Mouse (Mus musculus): ENCODE results near the gene Fbxl17. TPM values are rescaled to one million over a fixed set of nuclear protein-coding genes. Genes with fewer than 3 reads are reported as not detected.

The Fbxl17 gene
- polyA plus RNA-seq, 1 experiment from 2014 or later = 10.7 TPM

GRCm38 (mm10) chr17:63402741-63403681 lies 96.8 kb downstream of the Fbxl17 start:
- H3K9me3 ChIP-seq (ENCODE audit: control insufficient read depth, low read length) = no peaks in the 10 kb centered on the region
- H3K4me3 ChIP-seq (ENCODE audit: low read depth, low read length) = no peak overlapping the region
- H3K27ac ChIP-seq (replicated peaks; ENCODE audit: low read depth, low read length) = no peak overlapping the region
- H3K4me1 ChIP-seq (ENCODE audit: control insufficient read depth, insufficient read depth, low read length) = peaks cover 27% of the 10 kb centered on the region
- WGBS = 65% methylated on average over 13 of the region's 13 CpGs
- ATAC-seq (ENCODE audit: low read depth) (no peak), DNase-seq (ENCODE audit: low spot score) (peak; percentile 18)
- H3K27me3 ChIP-seq (replicated peaks; ENCODE audit: control insufficient read depth, insufficient read depth, low read length) = no peaks in the 10 kb centered on the region
- H3K9ac ChIP-seq (ENCODE audit: low read depth, low read length) = no peak overlapping the region
- H3K36me3 ChIP-seq (ENCODE audit: control insufficient read depth, insufficient read depth, low read length) = no peaks in the 10 kb centered on the region
- H3K4me2 ChIP-seq (ENCODE audit: low read depth, low read length) = no peak overlapping the region

GRCm38 (mm10) chr17:63402170-63402569 lies 97.6 kb downstream of the Fbxl17 start:
- Histone ChIP-seq H3K4me3 (ENCODE audit: low read depth, low read length) (no peak overlapping the region), H3K27me3 (replicated peaks; ENCODE audit: control insufficient read depth, insufficient read depth, low read length) (no peaks in the 10 kb centered on the region), H3K4me2 (ENCODE audit: low read depth, low read length) (no peak overlapping the region), H3K27ac (replicated peaks; ENCODE audit: low read depth, low read length) (no peak overlapping the region), H3K9me3 (ENCODE audit: control insufficient read depth, low read length) (no peaks in the 10 kb centered on the region), H3K4me1 (ENCODE audit: control insufficient read depth, insufficient read depth, low read length) (peaks cover 27% of the 10 kb centered on the region), H3K9ac (ENCODE audit: low read depth, low read length) (no peak overlapping the region), H3K36me3 (ENCODE audit: control insufficient read depth, insufficient read depth, low read length) (no peaks in the 10 kb centered on the region)
- no peak for DNase-seq (ENCODE audit: low spot score)
- 57% methylated on average over 3 of the region's 3 CpGs for WGBS
- no peak for ATAC-seq (ENCODE audit: low read depth)

- no peak for ATAC-seq (ENCODE audit: low read depth)
- no peak for DNase-seq (ENCODE audit: low spot score)
- WGBS = 82% methylated on average over 5 of the region's 5 CpGs
- H3K27me3 ChIP-seq (replicated peaks; ENCODE audit: control insufficient read depth, insufficient read depth, low read length) = no peaks in the 10 kb centered on the region
- no peak overlapping the region for H3K27ac ChIP-seq (replicated peaks; ENCODE audit: low read depth, low read length)
- no peak overlapping the region for H3K9ac ChIP-seq (ENCODE audit: low read depth, low read length)
- H3K36me3 ChIP-seq (ENCODE audit: control insufficient read depth, insufficient read depth, low read length) = no peaks in the 10 kb centered on the region
- peaks cover 25% of the 10 kb centered on the region for H3K4me1 ChIP-seq (ENCODE audit: control insufficient read depth, insufficient read depth, low read length)
- no peak overlapping the region for H3K4me3 ChIP-seq (ENCODE audit: low read depth, low read length)
- no peak overlapping the region for H3K4me2 ChIP-seq (ENCODE audit: low read depth, low read length)
- H3K9me3 ChIP-seq (ENCODE audit: control insufficient read depth, low read length) = no peaks in the 10 kb centered on the region
These were observed 99.2 kb downstream of the Fbxl17 start for GRCm38 (mm10) chr17:63400640-63401039.

- H3K36me3 ChIP-seq (ENCODE audit: control insufficient read depth, insufficient read depth, low read length) = no peaks in the 10 kb centered on the region
- no peak overlapping the region for H3K4me2 ChIP-seq (ENCODE audit: low read depth, low read length)
- no peak for ATAC-seq (ENCODE audit: low read depth)
- H3K4me1 ChIP-seq (ENCODE audit: control insufficient read depth, insufficient read depth, low read length) = peaks cover 19% of the 10 kb centered on the region
- no peaks in the 10 kb centered on the region for H3K9me3 ChIP-seq (ENCODE audit: control insufficient read depth, low read length)
- DNase-seq (ENCODE audit: low spot score) = no peak
- H3K9ac ChIP-seq (ENCODE audit: low read depth, low read length) = no peak overlapping the region
- no peaks in the 10 kb centered on the region for H3K27me3 ChIP-seq (replicated peaks; ENCODE audit: control insufficient read depth, insufficient read depth, low read length)
- WGBS = 90% methylated on average over 8 of the region's 8 CpGs
- no peak overlapping the region for H3K27ac ChIP-seq (replicated peaks; ENCODE audit: low read depth, low read length)
- H3K4me3 ChIP-seq (ENCODE audit: low read depth, low read length) = no peak overlapping the region
These were observed 100.0 kb downstream of the Fbxl17 start for GRCm38 (mm10) chr17:63399816-63400215.

GRCm38 (mm10) chr17:63391506-63391905 lies 108.3 kb downstream of the Fbxl17 start:
- H3K36me3 ChIP-seq (ENCODE audit: control insufficient read depth, insufficient read depth, low read length) = no peaks in the 10 kb centered on the region
- no peaks in the 10 kb centered on the region for H3K27me3 ChIP-seq (replicated peaks; ENCODE audit: control insufficient read depth, insufficient read depth, low read length)
- H3K9ac ChIP-seq (ENCODE audit: low read depth, low read length) = no peak overlapping the region
- no peak for ATAC-seq (ENCODE audit: low read depth)
- H3K4me3 ChIP-seq (ENCODE audit: low read depth, low read length) = no peak overlapping the region
- no peak overlapping the region for H3K27ac ChIP-seq (replicated peaks; ENCODE audit: low read depth, low read length)
- 73% methylated on average over 4 of the region's 4 CpGs for WGBS
- DNase-seq (ENCODE audit: low spot score) = no peak
- no peak overlapping the region for H3K4me2 ChIP-seq (ENCODE audit: low read depth, low read length)
- no peaks in the 10 kb centered on the region for H3K4me1 ChIP-seq (ENCODE audit: control insufficient read depth, insufficient read depth, low read length)
- H3K9me3 ChIP-seq (ENCODE audit: control insufficient read depth, low read length) = no peaks in the 10 kb centered on the region

- Histone ChIP-seq H3K27me3 (replicated peaks; ENCODE audit: control insufficient read depth, insufficient read depth, low read length) (no peaks in the 10 kb centered on the region), H3K9me3 (ENCODE audit: control insufficient read depth, low read length) (no peaks in the 10 kb centered on the region), H3K4me1 (ENCODE audit: control insufficient read depth, insufficient read depth, low read length) (no peaks in the 10 kb centered on the region), H3K9ac (ENCODE audit: low read depth, low read length) (no peak overlapping the region), H3K4me3 (ENCODE audit: low read depth, low read length) (no peak overlapping the region), H3K4me2 (ENCODE audit: low read depth, low read length) (no peak overlapping the region), H3K27ac (replicated peaks; ENCODE audit: low read depth, low read length) (no peak overlapping the region), H3K36me3 (ENCODE audit: control insufficient read depth, insufficient read depth, low read length) (no peaks in the 10 kb centered on the region)
- 84% methylated on average over 4 of the region's 4 CpGs for WGBS
- ATAC-seq (ENCODE audit: low read depth) (no peak), DNase-seq (ENCODE audit: low spot score) (no peak)
These were observed 108.9 kb downstream of the Fbxl17 start for GRCm38 (mm10) chr17:63390951-63391350.

- Histone ChIP-seq H3K4me2 (ENCODE audit: low read depth, low read length) (no peak overlapping the region), H3K27ac (replicated peaks; ENCODE audit: low read depth, low read length) (no peak overlapping the region), H3K9me3 (ENCODE audit: control insufficient read depth, low read length) (peaks cover 6% of the 10 kb centered on the region), H3K36me3 (ENCODE audit: control insufficient read depth, insufficient read depth, low read length) (0 out of 2 replicates have a peak, but pooled peaks cover 2% of the 10 kb centered on the region), H3K27me3 (replicated peaks; ENCODE audit: control insufficient read depth, insufficient read depth, low read length) (no peaks in the 10 kb centered on the region), H3K4me1 (ENCODE audit: control insufficient read depth, insufficient read depth, low read length) (no peaks in the 10 kb centered on the region), H3K9ac (ENCODE audit: low read depth, low read length) (no peak overlapping the region), H3K4me3 (ENCODE audit: low read depth, low read length) (no peak overlapping the region)
- 66% methylated on average over 3 of the region's 3 CpGs for WGBS
- ATAC-seq (ENCODE audit: low read depth) (no peak), DNase-seq (ENCODE audit: low spot score) (no peak)
These were observed 128.8 kb downstream of the Fbxl17 start for GRCm38 (mm10) chr17:63370977-63371376.

GRCm38 (mm10) chr17:63369631-63370310 lies 130.0 kb downstream of the Fbxl17 start:
- Histone ChIP-seq H3K9ac (ENCODE audit: low read depth, low read length) (no peak overlapping the region), H3K4me3 (ENCODE audit: low read depth, low read length) (no peak overlapping the region), H3K36me3 (ENCODE audit: control insufficient read depth, insufficient read depth, low read length) (no peaks in the 10 kb centered on the region), H3K27me3 (replicated peaks; ENCODE audit: control insufficient read depth, insufficient read depth, low read length) (no peaks in the 10 kb centered on the region), H3K27ac (replicated peaks; ENCODE audit: low read depth, low read length) (no peak overlapping the region), H3K4me1 (ENCODE audit: control insufficient read depth, insufficient read depth, low read length) (0 out of 2 replicates have a peak, but pooled peaks cover 3% of the 10 kb centered on the region), H3K9me3 (ENCODE audit: control insufficient read depth, low read length) (no peaks in the 10 kb centered on the region), H3K4me2 (ENCODE audit: low read depth, low read length) (no peak overlapping the region)
- 81% methylated on average over 8 of the region's 8 CpGs for WGBS
- ATAC-seq (ENCODE audit: low read depth) (no peak), DNase-seq (ENCODE audit: low spot score) (no peak)

Data from embryonic facial prominence, embryonic 14.5 days (tissue).